Mouse (Mus musculus): ENCODE data around the gene Camk1.

DNA sequence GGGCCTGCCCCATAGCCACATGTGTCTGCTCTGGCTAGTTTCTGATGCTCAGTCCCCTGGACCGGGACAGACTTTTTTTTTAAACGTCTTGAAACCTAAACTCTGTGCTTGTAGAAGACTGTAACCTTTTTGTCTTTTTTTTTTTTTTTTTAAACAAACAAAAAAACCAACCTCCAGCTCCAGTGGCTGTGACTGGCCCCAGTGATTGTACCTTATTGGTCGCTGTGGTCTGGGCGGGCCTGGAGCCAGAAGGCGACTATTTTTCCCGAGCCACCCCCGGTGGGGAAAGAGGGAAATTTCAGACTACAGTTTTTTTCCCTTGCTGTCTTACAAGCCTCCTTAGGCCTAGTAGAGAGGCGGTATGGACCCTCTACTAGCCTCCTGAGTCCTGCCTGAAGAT lies 45.2 kb upstream of the Camk1 start, which contains the start of gene Ttll3:
- TF ChIP-seq POLR2A (IDR thresholded peaks at IDR 0.05; ENCODE audit: control insufficient read depth, extremely low read depth, insufficient read depth, low read length, poor library complexity), result no peak
- no peak for TF ChIP-seq CTCF (IDR thresholded peaks at IDR 0.05; ENCODE audit: borderline replicate concordance, control insufficient read depth, extremely low read depth, insufficient read depth, low read length, poor library complexity)

Data from thymus, adult 2 months (tissue).